Mouse (Mus musculus) kidney, adult 2 months (tissue): ENCODE data around the gene Gpr146. TPM values are rescaled to one million over a fixed set of nuclear protein-coding genes. Genes with fewer than 3 reads are reported as not detected.
"Not testable (repeated sequence)": the region's sequence is repeated elsewhere in the genome, so short reads cannot be mapped to it uniquely, and the experiment has no call there.

ENCODE experiments used
- DNase-seq: peaks from one replicate; pipeline ENCODE4 v3.0.0; 2021
- H3K27ac ChIP-seq: fragments of 200-500 bp; 2 replicates; pipeline ENCODE4 v1.5.1; 2012; ENCODE audit warnings: low read depth, low read length, control low read depth, inconsistent platforms; ENCODE audit not compliant: insufficient read depth
- H3K27me3 ChIP-seq: fragments of 200-500 bp; replicated peaks from 2 replicates; pipeline ENCODE4 v1.6.1; 2012; ENCODE audit warnings: mild to moderate bottlenecking, moderate library complexity, low read length, inconsistent platforms; ENCODE audit not compliant: control insufficient read depth, insufficient read depth
- H3K36me3 ChIP-seq: fragments of 200-500 bp; 2 replicates; pipeline ENCODE4 v1.6.1; 2012; ENCODE audit warnings: mild to moderate bottlenecking, moderate library complexity, low read length, inconsistent platforms; ENCODE audit not compliant: control insufficient read depth, insufficient read depth
- H3K4me1 ChIP-seq: fragments of 200-500 bp; 2 replicates; pipeline ENCODE4 v1.6.1; 2011; ENCODE audit warnings: low read length; ENCODE audit not compliant: control insufficient read depth, insufficient read depth
- H3K4me3 ChIP-seq: fragments of 200-500 bp; 2 replicates; pipeline ENCODE4 v1.5.1; 2011; ENCODE audit warnings: mild to moderate bottlenecking, low read depth, low read length, control low read depth; ENCODE audit not compliant: insufficient read depth
- CTCF ChIP-seq: fragments of 200-500 bp; conservative IDR thresholded peaks from 2 replicates; pipeline ENCODE4 v1.5.1; 2011; ENCODE audit warnings: low read depth, mild to moderate bottlenecking, control low read depth, low read length, moderate library complexity, mixed read lengths; ENCODE audit not compliant: insufficient read depth, insufficient read length
- POLR2A ChIP-seq: fragments of 200-500 bp; IDR thresholded peaks from one replicate; pipeline ENCODE4 v1.6.1; 2011; ENCODE audit warnings: low read depth, low read length, control low read depth
- WGBS: fragments of 180-500 bp; shearing (Covaris S2); methylation state at CpG from one replicate; pipeline ENCODE4 v1.1.7; 2018; 5-methylcytosine and 5-hydroxymethylcytosine counted together
- polyA plus RNA-seq: library from polyadenylated mRNA; depleted of rRNA; stranded (reverse); fragments of >200 nt; gene quantifications from 2 replicates; pipeline ENCODE4 v1.2.3, GENCODE M21; 2012; rRNA removed

Gpr146 gene
- polyA plus RNA-seq = 39.1 and 43.0 TPM in 2 replicates

DNA sequence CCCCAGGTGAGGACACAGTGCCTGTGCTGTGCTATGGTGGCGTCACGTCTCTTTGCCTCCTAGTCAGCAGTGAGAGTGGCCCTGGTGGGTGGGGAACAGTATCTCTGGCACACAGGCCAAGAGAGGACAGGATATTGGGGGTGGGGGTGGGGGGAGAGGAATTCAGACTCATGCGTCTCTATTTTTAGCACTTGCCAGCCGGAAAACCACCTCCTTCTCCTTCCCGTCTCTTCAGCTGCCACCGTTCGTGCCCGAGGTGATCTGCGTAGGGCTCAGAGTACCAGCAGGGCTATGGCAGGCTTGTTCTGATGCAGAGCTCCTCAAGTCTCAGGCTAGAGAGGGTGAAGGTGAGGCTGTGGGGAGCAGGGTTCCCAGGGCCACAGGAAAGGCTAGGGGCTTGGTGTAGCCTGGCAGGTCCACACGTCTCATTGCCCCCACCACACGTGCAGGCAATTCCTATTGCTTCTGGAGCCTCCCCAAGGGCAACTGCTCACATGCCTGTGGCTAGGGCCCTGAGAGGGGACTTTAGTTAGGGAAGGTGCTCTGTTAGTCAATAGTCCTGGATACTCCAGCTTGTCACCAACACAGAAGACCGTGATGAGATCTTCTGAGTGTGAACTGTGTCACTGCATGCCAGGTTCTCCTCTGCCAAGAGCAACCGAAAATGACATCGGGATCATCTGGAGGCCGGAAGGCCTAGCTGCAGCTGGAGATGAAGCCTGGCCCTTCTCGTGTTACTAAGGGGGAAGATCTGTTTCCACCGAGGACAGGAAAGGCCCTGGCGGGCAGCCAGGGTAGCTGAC lies at the start of gene Gpr146:
Gene Gpr146, plus strand, starts transcription at position 230 of the 803 bp plus-strand sequence.
- no peaks in the 10 kb centered on the region for H3K36me3 ChIP-seq
- no peak for TF ChIP-seq POLR2A
- TF ChIP-seq CTCF = no peak
- H3K27ac ChIP-seq = peak within 1 kb of the TSS; percentile 90
- WGBS = 34% methylated on average over 18 of the region's 18 CpGs
- H3K4me3 ChIP-seq = no peak within 1 kb of the TSS
- H3K27me3 ChIP-seq = no peaks in the 10 kb centered on the region
- peaks cover 55% of the 10 kb centered on the region for H3K4me1 ChIP-seq
- DNase-seq = peak; percentile 89

DNA sequence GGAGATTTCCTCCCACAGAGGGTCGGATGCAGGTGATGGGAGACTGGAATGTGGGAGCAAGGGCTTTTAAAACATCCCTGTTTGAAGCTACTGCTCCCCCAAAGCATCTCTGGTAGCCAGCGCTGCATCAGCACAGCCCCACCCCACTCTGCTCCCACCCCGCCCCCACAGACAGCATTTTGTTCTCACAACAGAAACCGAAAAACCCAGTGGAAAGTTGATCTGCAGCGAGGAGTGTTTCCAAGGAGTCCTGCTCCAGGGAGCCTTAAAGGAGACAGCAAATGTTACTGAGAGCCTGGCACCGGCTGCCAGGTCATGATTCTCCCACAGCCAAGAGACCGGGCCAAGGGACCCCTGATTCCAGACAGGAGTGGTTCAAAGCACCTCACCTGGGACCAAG lies 46.7 kb upstream of the Gpr146 start:
- no peaks in the 10 kb centered on the region for H3K27me3 ChIP-seq
- no peak overlapping the region for H3K4me3 ChIP-seq
- H3K36me3 ChIP-seq = no peaks in the 10 kb centered on the region
- 67% methylated on average over 7 of the region's 7 CpGs for WGBS
- DNase-seq = no peak
- H3K4me1 ChIP-seq = peaks cover 4% of the 10 kb centered on the region; the same call in 1 of the 2 replicates
- H3K27ac ChIP-seq = no peak overlapping the region
- no peak for TF ChIP-seq CTCF
- TF ChIP-seq POLR2A = no peak

DNA sequence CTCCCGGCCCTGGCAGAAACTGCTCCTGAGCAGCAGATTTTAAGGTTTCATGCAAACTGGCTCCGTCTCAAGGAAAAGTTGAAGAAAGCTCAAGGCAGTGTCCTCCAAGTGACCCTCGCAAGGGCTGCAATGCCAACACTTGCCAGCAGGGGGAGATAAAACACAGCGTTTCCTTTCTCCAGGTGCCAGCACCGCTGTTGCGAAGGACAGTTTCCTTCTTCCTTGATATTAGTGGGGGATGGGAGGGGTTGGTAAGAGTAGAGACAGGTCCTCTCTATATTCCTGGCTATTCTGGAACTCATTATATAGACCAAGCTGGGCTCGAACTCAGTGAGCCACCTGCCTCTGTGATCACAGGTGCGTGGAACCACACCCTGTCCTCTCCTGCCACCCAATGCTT lies 45.8 kb upstream of the Gpr146 start:
- WGBS = 16% methylated on average over 8 of the region's 8 CpGs
- no peak for TF ChIP-seq POLR2A
- peak; percentile 95 for TF ChIP-seq CTCF

DNA sequence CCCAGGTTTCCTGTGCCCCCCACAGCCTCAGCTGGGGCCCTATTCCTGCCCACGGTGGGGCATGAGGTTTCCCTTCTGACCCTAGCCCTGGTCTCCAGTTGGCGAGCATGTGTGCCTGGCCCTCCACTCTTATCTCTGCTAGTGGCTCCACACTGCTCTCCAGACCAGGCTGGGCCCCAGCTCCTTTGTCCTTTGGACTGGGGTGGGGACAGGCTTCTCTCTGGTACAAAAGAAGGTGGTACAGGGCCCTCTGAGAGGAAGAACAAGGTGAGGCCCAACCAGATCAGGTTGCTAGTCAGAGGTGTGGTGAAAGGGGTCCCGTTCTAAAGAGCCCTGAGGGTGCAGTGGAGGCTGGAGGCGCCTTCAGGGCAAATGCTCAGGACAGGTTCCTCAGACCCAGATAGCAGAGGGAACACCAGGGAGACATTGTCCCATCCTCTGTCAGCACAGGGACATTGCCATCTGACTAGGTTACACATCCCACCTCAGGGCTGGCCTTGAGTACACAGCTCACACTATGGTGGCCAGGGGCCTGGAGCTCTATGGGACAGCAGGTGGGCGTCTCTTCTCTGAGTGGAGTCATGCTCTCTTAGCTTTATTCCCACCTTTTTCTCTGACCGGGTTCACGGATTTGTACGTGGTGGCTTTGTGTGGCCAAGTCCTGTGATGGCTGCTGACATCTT lies 44.8 kb upstream of the Gpr146 start:
- no peak for DNase-seq
- 69% methylated on average over 8 of the region's 8 CpGs for WGBS
- no peak for TF ChIP-seq POLR2A
- H3K27ac ChIP-seq = peak overlapping the region; percentile 65
- H3K36me3 ChIP-seq = no peaks in the 10 kb centered on the region
- no peaks in the 10 kb centered on the region for H3K27me3 ChIP-seq
- peaks cover 4% of the 10 kb centered on the region; the same call in 1 of the 2 replicates for H3K4me1 ChIP-seq
- H3K4me3 ChIP-seq = no peak overlapping the region

More for the DNA sequence above, 45.8 kb upstream of the Gpr146 start:
- no peaks in the 10 kb centered on the region for H3K27me3 ChIP-seq
- no peak overlapping the region for H3K4me3 ChIP-seq
- peaks cover 4% of the 10 kb centered on the region; the same call in 1 of the 2 replicates for H3K4me1 ChIP-seq
- peak; percentile 91 for DNase-seq
- no peak overlapping the region for H3K27ac ChIP-seq
- H3K36me3 ChIP-seq = no peaks in the 10 kb centered on the region

DNA sequence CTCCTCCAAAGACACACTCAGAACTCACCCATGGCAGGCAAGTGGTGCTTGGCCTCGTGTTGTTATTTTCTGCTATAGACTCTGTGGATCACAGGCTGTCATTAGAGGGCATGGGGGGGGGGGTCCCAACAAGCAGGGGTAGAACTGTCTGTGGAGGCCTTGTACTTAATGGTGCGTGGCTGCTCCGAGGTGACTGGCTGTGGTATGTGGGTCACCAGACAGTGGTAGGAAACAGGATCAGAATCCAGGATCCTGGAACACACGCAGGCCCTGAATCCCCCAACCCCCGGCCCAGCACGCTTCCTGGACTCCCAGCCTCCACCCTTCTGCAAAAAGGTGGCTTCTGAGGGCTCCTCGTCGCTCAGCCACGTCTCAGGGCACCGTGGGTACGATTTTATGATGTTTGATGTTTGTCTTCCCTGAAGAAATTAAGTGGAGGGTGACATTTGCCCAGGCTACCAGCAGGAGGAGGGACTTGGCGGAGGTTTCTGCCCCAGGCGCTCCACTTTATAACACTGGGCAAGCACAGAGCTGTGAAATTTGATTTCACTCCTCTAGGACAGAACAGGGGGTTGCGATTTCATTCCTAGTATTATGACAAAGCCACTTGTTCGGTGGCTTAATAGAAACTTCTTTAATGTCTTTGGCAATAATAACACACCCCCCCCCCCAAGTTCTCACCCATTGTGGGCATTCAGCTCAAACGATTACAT lies 44.0 kb upstream of the Gpr146 start:
- Histone ChIP-seq H3K4me1 (peaks cover 7% of the 10 kb centered on the region), H3K27ac (peak overlapping the region; percentile 65), H3K36me3 (no peaks in the 10 kb centered on the region), H3K27me3 (no peaks in the 10 kb centered on the region), H3K4me3 (no peak overlapping the region)
- peak; percentile 70 for DNase-seq
- 43% methylated on average over 16 of the region's 16 CpGs for WGBS
- TF ChIP-seq CTCF (peak; percentile 23; the same call in 1 of the 2 replicates), POLR2A (no peak)

DNA sequence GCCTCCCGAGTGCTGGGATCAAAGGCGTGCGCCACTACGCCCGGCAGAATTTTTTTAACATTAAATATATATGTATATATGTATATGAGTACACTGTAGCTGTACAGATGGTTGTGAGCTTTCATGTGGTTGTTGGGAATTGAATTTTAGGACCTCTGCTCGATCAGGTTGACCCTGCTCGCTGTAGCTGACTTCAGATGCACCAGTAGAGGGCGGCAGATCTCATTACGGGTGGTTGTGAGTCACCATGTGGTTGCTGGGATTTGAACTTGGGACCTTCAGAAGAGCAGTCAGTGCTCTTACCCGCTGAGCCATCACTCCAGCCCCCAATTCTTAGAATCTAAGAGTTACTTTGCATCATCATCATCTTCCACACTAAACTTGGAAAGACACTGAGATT lies 43.1 kb upstream of the Gpr146 start:
- H3K4me3 ChIP-seq, H3K27ac ChIP-seq, H3K36me3 ChIP-seq, H3K27me3 ChIP-seq, DNase-seq: not testable (repeated sequence)
- peaks cover 13% of the 10 kb centered on the region for H3K4me1 ChIP-seq
- WGBS = 84% methylated on average over 10 of the region's 10 CpGs

DNA sequence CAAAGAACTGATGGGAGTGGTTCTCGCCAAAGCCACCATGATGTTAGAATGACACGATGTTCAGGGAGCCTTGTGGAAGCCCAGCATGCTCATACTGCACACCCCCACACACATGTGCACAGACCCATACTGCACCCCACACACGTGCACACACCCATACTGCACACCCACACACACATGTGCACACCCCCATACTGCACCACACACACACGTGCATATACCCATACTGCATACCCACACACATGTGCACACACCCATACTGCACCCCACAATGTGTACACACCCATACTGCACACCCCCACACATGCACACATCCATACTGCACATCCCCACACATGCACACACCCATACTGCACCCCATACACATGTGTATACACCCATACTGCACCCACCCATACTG lies 41.9 kb upstream of the Gpr146 start:
- WGBS = 90% methylated on average over 4 of the region's 4 CpGs
- peaks cover 13% of the 10 kb centered on the region for H3K4me1 ChIP-seq
- DNase-seq = no peak
- TF ChIP-seq POLR2A (no peak), CTCF (no peak)
- no peak overlapping the region for H3K4me3 ChIP-seq
- no peaks in the 10 kb centered on the region for H3K27me3 ChIP-seq
- no peaks in the 10 kb centered on the region for H3K36me3 ChIP-seq
- no peak overlapping the region for H3K27ac ChIP-seq
